Mouse (Mus musculus) activated CD4-positive, CD25-positive, alpha-beta regulatory T cell, adult 4 months (primary cell): ENCODE results near the gene Pou3f1. TPM values are rescaled to one million over a fixed set of nuclear protein-coding genes. Genes with fewer than 3 reads are reported as not detected.

Experiments
- polyA plus RNA-seq, 2 experiments: library from polyadenylated mRNA; unstranded; fragments of 100-300 nt; shearing (Covaris generic); gene quantifications; one replicate each; pipeline ENCODE4 v1.2.1; 2017

Pou3f1 gene
- polyA plus RNA-seq, 2 experiments from 2014 or later: not detected

Other genes starting within 250 kb of the Pou3f1 start
- not detected for gene 3100002H09Rik, start 46.0 kb upstream of the Pou3f1 start, polyA plus RNA-seq
- gene Utp11, start 36.8 kb downstream of the Pou3f1 start, polyA plus RNA-seq: 10 to 100 TPM; 80.9 to 85.9 TPM
- 10 to 100 TPM in 1 of 2 experiments, 1 to 10 TPM in 1; 7.2 to 14.7 TPM for gene Fhl3, start 43.9 kb downstream of the Pou3f1 start, polyA plus RNA-seq
- gene Sf3a3, start 58.0 kb downstream of the Pou3f1 start, polyA plus RNA-seq: 100 to 1,000 TPM; 108 to 125 TPM
- 10 to 100 TPM; 80.2 to 94.1 TPM for gene Inpp5b, start 85.0 kb downstream of the Pou3f1 start, polyA plus RNA-seq
- 10 to 100 TPM; 14.2 to 18.5 TPM for gene Mtf1, start 145.3 kb downstream of the Pou3f1 start, polyA plus RNA-seq
- 1 to 10 TPM; 4.4 to 6.2 TPM for gene Yrdc, start 193.9 kb downstream of the Pou3f1 start, polyA plus RNA-seq
- 1 to 10 TPM; 3.9 to 8.0 TPM for gene 1110065P20Rik, start 194.4 kb downstream of the Pou3f1 start, polyA plus RNA-seq
- gene Maneal, start 205.4 kb downstream of the Pou3f1 start, polyA plus RNA-seq: under 1 TPM; 0.17 to 0.20 TPM
- gene Epha10, start 224.1 kb downstream of the Pou3f1 start, polyA plus RNA-seq: under 1 TPM in 1 of 2 experiments, not detected in 1; 0.30 TPM